Mouse (Mus musculus) kidney, adult 2 months (tissue): ENCODE results near the gene Frmd4b.

ENCODE experiments used
- CTCF ChIP-seq: fragments of 200-500 bp; conservative IDR thresholded peaks from 2 replicates; pipeline ENCODE4 v1.5.1; 2011; ENCODE audit warnings: low read depth, mild to moderate bottlenecking, control low read depth, low read length, moderate library complexity, mixed read lengths; ENCODE audit not compliant: insufficient read depth, insufficient read length
- POLR2A ChIP-seq: fragments of 200-500 bp; IDR thresholded peaks from one replicate; pipeline ENCODE4 v1.6.1; 2011; ENCODE audit warnings: low read depth, low read length, control low read depth

DNA sequence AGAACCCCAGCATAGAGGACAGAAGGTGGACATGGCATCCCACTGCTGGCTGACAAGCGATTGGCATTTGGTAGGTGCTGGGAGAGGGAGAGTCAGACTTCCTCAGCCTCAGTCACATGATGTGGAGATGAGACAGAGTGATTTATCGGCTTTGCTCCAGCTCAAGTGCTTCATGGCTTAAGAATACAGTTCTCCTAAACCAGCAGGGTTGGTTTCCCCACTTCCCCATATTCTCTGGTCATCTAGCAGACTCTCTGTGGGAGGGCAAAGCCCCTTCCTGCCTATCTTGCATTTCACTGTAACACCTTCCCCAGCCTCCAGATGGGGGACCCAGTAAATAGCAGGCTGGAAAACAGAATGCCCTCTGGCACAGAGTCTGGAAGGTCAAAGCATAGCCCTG is 160.1 kb downstream of the Frmd4b start:
- TF ChIP-seq POLR2A, result no peak
- TF ChIP-seq CTCF, result no peak
